Mouse (Mus musculus): ENCODE data around the gene Zfp358.

- TF ChIP-seq CTCF (IDR thresholded peaks at IDR 0.05; ENCODE audit: borderline replicate concordance, control insufficient read depth, extremely low read depth, insufficient read depth, low read length, poor library complexity) = 0 out of 2 replicates have a peak, but pooled peaks have one; percentile 44
- TF ChIP-seq POLR2A (IDR thresholded peaks at IDR 0.05; ENCODE audit: control insufficient read depth, extremely low read depth, insufficient read depth, low read length, poor library complexity) = no peak
Measured at GRCm38 (mm10) chr8:3515260-3515671, 22.3 kb downstream of the Zfp358 start, which contains the start of gene Pnpla6.

Measured in thymus, adult 2 months (tissue).